Mouse (Mus musculus): ENCODE data around the gene Neurl1a. TPM values are rescaled to one million over a fixed set of nuclear protein-coding genes. Genes with fewer than 3 reads are reported as not detected.

Gene Neurl1a
- polyA plus RNA-seq, 1 experiment: 0.01 TPM

- TF ChIP-seq GATA1 (IDR thresholded peaks at IDR 0.05; ENCODE audit: low read length) (no peak), TAL1 (IDR thresholded peaks at IDR 0.05; ENCODE audit: low read length) (no peak)
- Histone ChIP-seq H3K4me1 (ENCODE audit: control insufficient read depth) (no peaks in the 10 kb centered on the region), H3K27me3 (ENCODE audit: control insufficient read depth) (no peaks in the 10 kb centered on the region), H3K36me3 (ENCODE audit: control insufficient read depth) (no peaks in the 10 kb centered on the region; the same call in 1 of the 2 replicates), H3K4me3 (replicated peaks) (no peak overlapping the region), H3K9me3 (ENCODE audit: control insufficient read depth, low read length) (no peaks in the 10 kb centered on the region)
Measured at GRCm38 (mm10) chr19:47301303-47302190, 122.9 kb downstream of the Neurl1a start.

- TF ChIP-seq GATA1 (IDR thresholded peaks at IDR 0.05; ENCODE audit: low read length): no peak
- TF ChIP-seq TAL1 (IDR thresholded peaks at IDR 0.05; ENCODE audit: low read length): no peak
- H3K36me3 ChIP-seq (ENCODE audit: control insufficient read depth): no peaks in the 10 kb centered on the region; the same call in 1 of the 2 replicates
- no peaks in the 10 kb centered on the region for H3K27me3 ChIP-seq (ENCODE audit: control insufficient read depth)
Measured at GRCm38 (mm10) chr19:47302191-47302852, 123.7 kb downstream of the Neurl1a start.

GRCm38 (mm10) chr19:47303128-47303527 is 124.5 kb downstream of the Neurl1a start:
- TF ChIP-seq GATA1 (IDR thresholded peaks at IDR 0.05; ENCODE audit: low read length): no peak
- no peak for TF ChIP-seq TAL1 (IDR thresholded peaks at IDR 0.05; ENCODE audit: low read length)
- no peaks in the 10 kb centered on the region; the same call in 1 of the 2 replicates for H3K36me3 ChIP-seq (ENCODE audit: control insufficient read depth)
- H3K4me3 ChIP-seq (replicated peaks): no peak overlapping the region
- H3K9me3 ChIP-seq (ENCODE audit: control insufficient read depth, low read length): no peaks in the 10 kb centered on the region
- no peaks in the 10 kb centered on the region for H3K27me3 ChIP-seq (ENCODE audit: control insufficient read depth)
- no peaks in the 10 kb centered on the region for H3K4me1 ChIP-seq (ENCODE audit: control insufficient read depth)

More at GRCm38 (mm10) chr19:47302191-47302852, 123.7 kb downstream of the Neurl1a start:
- Histone ChIP-seq H3K4me1 (ENCODE audit: control insufficient read depth) (no peaks in the 10 kb centered on the region), H3K4me3 (replicated peaks) (no peak overlapping the region), H3K9me3 (ENCODE audit: control insufficient read depth, low read length) (no peaks in the 10 kb centered on the region)

GRCm38 (mm10) chr19:47304170-47304745 is 125.6 kb downstream of the Neurl1a start:
- Histone ChIP-seq H3K9me3 (ENCODE audit: control insufficient read depth, low read length) (no peaks in the 10 kb centered on the region), H3K27me3 (ENCODE audit: control insufficient read depth) (no peaks in the 10 kb centered on the region), H3K4me1 (ENCODE audit: control insufficient read depth) (no peaks in the 10 kb centered on the region), H3K4me3 (replicated peaks) (no peak overlapping the region), H3K36me3 (ENCODE audit: control insufficient read depth) (no peaks in the 10 kb centered on the region; the same call in 1 of the 2 replicates)
- TF ChIP-seq GATA1 (IDR thresholded peaks at IDR 0.05; ENCODE audit: low read length): no peak
- TF ChIP-seq TAL1 (IDR thresholded peaks at IDR 0.05; ENCODE audit: low read length): no peak

- Histone ChIP-seq H3K36me3 (ENCODE audit: control insufficient read depth) (no peaks in the 10 kb centered on the region; the same call in 1 of the 2 replicates), H3K4me3 (replicated peaks) (no peak overlapping the region), H3K9me3 (ENCODE audit: control insufficient read depth, low read length) (no peaks in the 10 kb centered on the region), H3K4me1 (ENCODE audit: control insufficient read depth) (no peaks in the 10 kb centered on the region), H3K27me3 (ENCODE audit: control insufficient read depth) (no peaks in the 10 kb centered on the region)
- TF ChIP-seq GATA1 (IDR thresholded peaks at IDR 0.05; ENCODE audit: low read length) (no peak), TAL1 (IDR thresholded peaks at IDR 0.05; ENCODE audit: low read length) (no peak)
Measured at GRCm38 (mm10) chr19:47305401-47305800, 126.8 kb downstream of the Neurl1a start.

GRCm38 (mm10) chr19:47306128-47306916 is 127.7 kb downstream of the Neurl1a start:
- H3K27me3 ChIP-seq (ENCODE audit: control insufficient read depth): no peaks in the 10 kb centered on the region

GRCm38 (mm10) chr19:47306917-47307315 is 128.3 kb downstream of the Neurl1a start:
- TF ChIP-seq GATA1 (IDR thresholded peaks at IDR 0.05; ENCODE audit: low read length) (no peak), TAL1 (IDR thresholded peaks at IDR 0.05; ENCODE audit: low read length) (no peak)
- Histone ChIP-seq H3K27me3 (ENCODE audit: control insufficient read depth) (no peaks in the 10 kb centered on the region), H3K9me3 (ENCODE audit: control insufficient read depth, low read length) (no peaks in the 10 kb centered on the region), H3K36me3 (ENCODE audit: control insufficient read depth) (no peaks in the 10 kb centered on the region; the same call in 1 of the 2 replicates), H3K4me3 (replicated peaks) (no peak overlapping the region), H3K4me1 (ENCODE audit: control insufficient read depth) (no peaks in the 10 kb centered on the region)

More at GRCm38 (mm10) chr19:47306128-47306916, 127.7 kb downstream of the Neurl1a start:
- no peaks in the 10 kb centered on the region for H3K9me3 ChIP-seq (ENCODE audit: control insufficient read depth, low read length)
- no peak overlapping the region for H3K4me3 ChIP-seq (replicated peaks)
- no peaks in the 10 kb centered on the region for H3K4me1 ChIP-seq (ENCODE audit: control insufficient read depth)
- TF ChIP-seq GATA1 (IDR thresholded peaks at IDR 0.05; ENCODE audit: low read length) (no peak), TAL1 (IDR thresholded peaks at IDR 0.05; ENCODE audit: low read length) (no peak)
- H3K36me3 ChIP-seq (ENCODE audit: control insufficient read depth): no peaks in the 10 kb centered on the region; the same call in 1 of the 2 replicates

Other genes with a start within 250 kb of the Neurl1a start
- gene Ina, start 164.1 kb upstream of the Neurl1a start, polyA plus RNA-seq (2012): not detected in 2 replicates
- 0.55 and 0.66 TPM in 2 replicates for gene Nt5c2, start 163.7 kb upstream of the Neurl1a start, polyA plus RNA-seq (2012)
- gene Pcgf6, start 127.9 kb upstream of the Neurl1a start, polyA plus RNA-seq (2012): 0.46 and 0.48 TPM in 2 replicates
- 0.86 TPM in 2 replicates for gene Taf5, start 111.1 kb upstream of the Neurl1a start, polyA plus RNA-seq (2012)
- 2.3 and 2.6 TPM in 2 replicates for gene Usmg5, start 88.2 kb upstream of the Neurl1a start, polyA plus RNA-seq (2012)
- gene Pdcd11, start 88.1 kb upstream of the Neurl1a start, polyA plus RNA-seq (2012): 0.48 and 0.58 TPM in 2 replicates
- gene Calhm2, start 40.5 kb upstream of the Neurl1a start, polyA plus RNA-seq (2012): 0.02 TPM in 1 of 2 replicates, not detected in the other
- not detected in 2 replicates for gene Calhm1, start 34.6 kb upstream of the Neurl1a start, polyA plus RNA-seq (2012)
- gene Calhm3, start 21.1 kb upstream of the Neurl1a start, polyA plus RNA-seq (2012): not detected in 2 replicates